Mouse (Mus musculus) adrenal gland, postnatal 4 days (tissue): ENCODE results near the gene Gm7980. TPM values are rescaled to one million over a fixed set of nuclear protein-coding genes. Genes with fewer than 3 reads are reported as not detected.
"Not testable (repeated sequence)": the region's sequence is repeated elsewhere in the genome, so short reads cannot be mapped to it uniquely, and the experiment has no call there.

Source experiments
- DNase-seq, 2 experiments: peaks; one replicate each; pipeline ENCODE4 v3.0.0; 2021 to 2022; ENCODE audit warnings: low spot score in 2 of 2, mixed read lengths in 2 of 2
- long read RNA-seq, 2 experiments: library from polyadenylated mRNA; stranded (forward); transcript quantifications; one replicate each; pipeline ENCODE4 v2.0.0; 2021
- total RNA-seq, 2 experiments: library from RNA; stranded (reverse); gene quantifications; 2 replicates each; pipeline ENCODE4 v1.2.3; 2021

Gm7980 gene
- total RNA-seq = not detected
- long read RNA-seq, experiment 1 = 0 reads
- long read RNA-seq, experiment 2 = 0 reads

GRCm38 (mm10) chr14:41907190-41907589 lies at the start of gene Gm7980:
Gm7980 (minus strand) TSS chr14:41907290.
- not testable (repeated sequence) for DNase-seq

- DNase-seq = not testable (repeated sequence)
Measured at GRCm38 (mm10) chr14:41943695-41944094, 36.6 kb upstream of the Gm7980 start, which contains the start of gene 1700024B05Rik. 1700024B05Rik (plus strand) TSS chr14:41943995.

- not testable (repeated sequence) for DNase-seq
Measured at GRCm38 (mm10) chr14:41924649-41925048, 17.6 kb upstream of the Gm7980 start, which contains the start of gene 1700049E17Rik1. 1700049E17Rik1 (plus strand) TSS chr14:41924949.

Other genes with a start within 250 kb of the Gm7980 start
- gene Gm8068, start 205.4 kb downstream of the Gm7980 start, total RNA-seq = not detected
- gene Gm7929, start 156.7 kb downstream of the Gm7980 start, total RNA-seq = not detected
- not detected for gene Gm47189, start 134.8 kb downstream of the Gm7980 start, total RNA-seq
- gene 1700049E17Rik1, start 17.7 kb upstream of the Gm7980 start, total RNA-seq = not detected
- gene 1700024B05Rik, start 36.7 kb upstream of the Gm7980 start, total RNA-seq = not detected
- not detected for gene Gm6401, start 60.6 kb upstream of the Gm7980 start, total RNA-seq
- not detected for gene Gm3543, start 76.0 kb upstream of the Gm7980 start, total RNA-seq
- not detected for gene Gm7951, start 210.1 kb upstream of the Gm7980 start, total RNA-seq